In the genomic region with DNA sequence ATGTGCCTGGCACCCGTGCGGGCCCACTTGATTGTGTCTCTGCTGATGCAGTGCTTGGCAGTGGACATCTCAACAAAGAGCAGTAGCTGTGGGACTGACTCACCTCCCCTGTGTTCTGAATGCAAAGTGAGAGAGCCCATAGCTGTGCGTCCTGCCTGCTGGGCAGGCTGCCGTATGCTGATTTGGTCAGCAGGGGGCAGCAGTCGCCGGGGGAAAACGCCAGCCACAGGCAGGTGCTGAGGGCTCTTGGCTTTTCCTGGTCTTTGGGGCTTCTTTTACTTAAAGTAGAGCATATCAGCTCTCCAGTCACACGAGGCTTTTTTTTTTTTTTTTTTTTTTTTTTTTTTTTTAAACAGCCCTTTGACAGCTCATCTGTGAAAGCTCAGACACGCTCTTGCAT, we compare ENCODE assay signal across 8 mouse cellular contexts. TPM values are rescaled to one million over a fixed set of nuclear protein-coding genes. Genes with fewer than 3 reads are reported as not detected.
DNase-seq lines count a peak whose midpoint lies in the region; ATAC-seq and TF ChIP-seq lines count a peak whose summit lies in the region.

No protein-coding gene starts in this region.

- peak; percentile 76 for DNase-seq in cerebellum, adult 11-12 months
- peak; percentile 86 for DNase-seq in gastrocnemius, postnatal 10 days
- DNase-seq in kidney, postnatal 4 days: peak; percentile 86 to 87
- DNase-seq in lung, postnatal 10 days: peak; percentile 83
- DNase-seq in ovary, postnatal 14 days (ENCODE audit: low spot score): peak; percentile 77
- DNase-seq in thymus, postnatal 10 days (ENCODE audit: low spot score in 2 of 2): peak; percentile 68 to 87

- H3K4me2 ChIP-seq in intestine, postnatal 0 days (replicated peaks; ENCODE audit: low read depth): no peak overlapping the region
- H3K4me2 ChIP-seq in intestine, embryonic 15.5 days (replicated peaks): no peak overlapping the region

- peaks cover 8% of the 10 kb centered on the region; the same call in 1 of the 2 replicates for H3K27me3 ChIP-seq in intestine, postnatal 0 days (replicated peaks; ENCODE audit: control insufficient read depth, insufficient read depth, low read length)
- peaks cover 8% of the 10 kb centered on the region; the same call in 1 of the 2 replicates for H3K27me3 ChIP-seq in intestine, embryonic 15.5 days (replicated peaks)

- H3K4me3 ChIP-seq in intestine, postnatal 0 days (ENCODE audit: low read depth, low read length): no peak overlapping the region
- no peak overlapping the region for H3K4me3 ChIP-seq in intestine, embryonic 15.5 days (replicated peaks)

- no peaks in the 10 kb centered on the region for H3K9me3 ChIP-seq in intestine, postnatal 0 days (ENCODE audit: control insufficient read depth)
- H3K9me3 ChIP-seq in intestine, embryonic 15.5 days: no peaks in the 10 kb centered on the region

- H3K36me3 ChIP-seq in intestine, postnatal 0 days (ENCODE audit: control insufficient read depth, insufficient read depth): no peaks in the 10 kb centered on the region
- no peaks in the 10 kb centered on the region for H3K36me3 ChIP-seq in intestine, embryonic 15.5 days

- no peak for ATAC-seq in intestine, postnatal 0 days
- ATAC-seq in intestine, embryonic 15.5 days: no peak

- no peak overlapping the region for H3K27ac ChIP-seq in intestine, postnatal 0 days (ENCODE audit: low read depth, low read length)
- no peak overlapping the region for H3K27ac ChIP-seq in intestine, embryonic 15.5 days

- 7% methylated on average over 9 of the region's 9 CpGs for WGBS in intestine, postnatal 0 days
- WGBS in intestine, embryonic 15.5 days: 5% methylated on average over 9 of the region's 9 CpGs

- TF ChIP-seq CTCF in intestine, postnatal 0 days (IDR thresholded peaks at IDR 0.05; ENCODE audit: low read depth): peak; percentile 91

- no peak overlapping the region for H3K9ac ChIP-seq in intestine, postnatal 0 days (ENCODE audit: low read depth, low read length)
- no peak overlapping the region for H3K9ac ChIP-seq in intestine, embryonic 15.5 days

- peaks cover 5% of the 10 kb centered on the region; the same call in 1 of the 2 replicates for H3K4me1 ChIP-seq in intestine, postnatal 0 days (replicated peaks; ENCODE audit: control insufficient read depth, insufficient read depth, low read length)
- H3K4me1 ChIP-seq in intestine, embryonic 15.5 days (replicated peaks): peaks cover 4% of the 10 kb centered on the region

RNA-seq across cellular contexts. Expression of a gene that starts 4.5 kb away (rescaled TPM):
- polyA plus RNA-seq in intestine, postnatal 0 days (2015; fragmentation: Nextera tagmentation; extraction: Ambion mirVana): 29.0 and 31.8 TPM in 2 replicates
- 60.5 and 62.9 TPM in 2 replicates for polyA plus RNA-seq in intestine, embryonic 15.5 days (2015; fragmentation: Nextera tagmentation; extraction: Ambion mirVana)
- 10 to 100 TPM; 50.9 to 53.5 TPM for total RNA-seq in gastrocnemius, postnatal 10 days (2021)

RNA-seq across cellular contexts. Expression of a gene that starts 27.8 kb away (rescaled TPM):
- polyA plus RNA-seq in intestine, postnatal 0 days (2015; fragmentation: Nextera tagmentation; extraction: Ambion mirVana): not detected in 2 replicates
- not detected in 2 replicates for polyA plus RNA-seq in intestine, embryonic 15.5 days (2015; fragmentation: Nextera tagmentation; extraction: Ambion mirVana)
- over 10,000 TPM; 11,172 to 13,407 TPM for total RNA-seq in gastrocnemius, postnatal 10 days (2021)

RNA-seq across cellular contexts. Expression of a gene that starts 58.6 kb away (rescaled TPM):
- 0.03 and 0.05 TPM in 2 replicates for polyA plus RNA-seq in intestine, postnatal 0 days (2015; fragmentation: Nextera tagmentation; extraction: Ambion mirVana)
- polyA plus RNA-seq in intestine, embryonic 15.5 days (2015; fragmentation: Nextera tagmentation; extraction: Ambion mirVana): 0.04 and 0.10 TPM in 2 replicates
- under 1 TPM in 1 of 2 experiments, not detected in 1; 0.05 TPM for total RNA-seq in gastrocnemius, postnatal 10 days (2021)
